Mouse (Mus musculus) forebrain, embryonic 10.5 days (tissue): ENCODE results near the gene Irf9. TPM values are rescaled to one million over a fixed set of nuclear protein-coding genes. Genes with fewer than 3 reads are reported as not detected.

Experiments
- DNase-seq: peaks from one replicate; pipeline ENCODE4 v3.0.0-alpha.2; 2017; ENCODE audit warnings: low spot score; ENCODE audit errors: extremely low spot score
- H3K27ac ChIP-seq: fragments of 300-500 bp; sonication (generic); 2 replicates; pipeline ENCODE4 v1.5.1; 2016; ENCODE audit warnings: mild to moderate bottlenecking
- H3K27me3 ChIP-seq: fragments of 300-500 bp; sonication (generic); 2 replicates; pipeline ENCODE4 v1.6.1; 2016; ENCODE audit warnings: mild to moderate bottlenecking; ENCODE audit not compliant: poor library complexity, severe bottlenecking
- H3K36me3 ChIP-seq: fragments of 300-500 bp; sonication (generic); replicated peaks from 2 replicates; pipeline ENCODE4 v1.6.1; 2016; ENCODE audit warnings: mild to moderate bottlenecking, moderate library complexity
- H3K4me1 ChIP-seq: fragments of 300-500 bp; sonication (generic); 2 replicates; pipeline ENCODE4 v1.6.1; 2016
- H3K4me3 ChIP-seq: fragments of 300-500 bp; sonication (generic); 2 replicates; pipeline ENCODE4 v1.5.1; 2016; ENCODE audit warnings: mild to moderate bottlenecking, moderate library complexity
- H3K9me3 ChIP-seq: fragments of 300-500 bp; sonication (generic); 2 replicates; pipeline ENCODE4 v1.6.1; 2016; ENCODE audit warnings: mild to moderate bottlenecking, moderate library complexity
- WGBS: fragments of 180-500 bp; shearing (Covaris S2); methylation state at CpG from one replicate; pipeline ENCODE4 v1.1.7; 2016; 5-methylcytosine and 5-hydroxymethylcytosine counted together
- polyA plus RNA-seq: library from polyadenylated mRNA; unstranded; fragments of >200 nt; fragmentation: Nextera tagmentation; extraction: Ambion mirVana; gene quantifications from 2 replicates; pipeline ENCODE4 v1.2.1, GENCODE M21; 2016

The Irf9 gene
- polyA plus RNA-seq, 1 experiment from 2014 or later: 7.3 TPM

DNA sequence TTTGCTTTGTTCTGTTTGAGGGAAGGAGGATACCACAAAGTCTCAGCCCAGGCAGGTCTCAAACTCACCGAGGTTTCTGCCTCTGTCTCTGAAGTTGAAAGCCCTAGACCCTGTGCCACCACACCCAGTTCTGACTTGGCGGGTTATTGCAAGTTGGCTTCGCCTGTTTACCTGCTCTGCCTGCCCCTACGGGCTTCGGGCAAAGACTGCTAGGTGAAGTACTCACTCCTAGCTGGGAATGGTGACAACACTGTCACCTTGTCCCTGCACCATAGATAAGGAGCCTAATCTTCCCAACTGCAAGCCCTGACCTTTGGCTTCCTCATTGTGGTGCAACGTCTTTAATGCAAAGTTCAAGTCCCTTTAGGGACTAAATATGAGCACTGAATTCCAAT, 17.8 kb upstream of the Irf9 start:
- Histone ChIP-seq H3K36me3 (peaks cover 31% of the 10 kb centered on the region), H3K9me3 (no peaks in the 10 kb centered on the region), H3K27ac (peak overlapping the region; percentile 74; the same call in 1 of the 2 replicates), H3K4me3 (peak overlapping the region; percentile 67; the same call in 1 of the 2 replicates), H3K4me1 (peaks cover 34% of the 10 kb centered on the region), H3K27me3 (peaks cover 18% of the 10 kb centered on the region)
- 64% methylated on average over 6 of the region's 6 CpGs for WGBS
- no peak for DNase-seq

GRCm38 (mm10) chr14:55586149-55586548, 17.2 kb upstream of the Irf9 start:
- DNase-seq: no peak
- WGBS: 88% methylated on average over 2 of the region's 2 CpGs
- Histone ChIP-seq H3K4me1 (peaks cover 36% of the 10 kb centered on the region), H3K9me3 (no peaks in the 10 kb centered on the region), H3K27ac (no peak overlapping the region), H3K4me3 (no peak overlapping the region), H3K36me3 (peaks cover 25% of the 10 kb centered on the region), H3K27me3 (peaks cover 18% of the 10 kb centered on the region)

DNA sequence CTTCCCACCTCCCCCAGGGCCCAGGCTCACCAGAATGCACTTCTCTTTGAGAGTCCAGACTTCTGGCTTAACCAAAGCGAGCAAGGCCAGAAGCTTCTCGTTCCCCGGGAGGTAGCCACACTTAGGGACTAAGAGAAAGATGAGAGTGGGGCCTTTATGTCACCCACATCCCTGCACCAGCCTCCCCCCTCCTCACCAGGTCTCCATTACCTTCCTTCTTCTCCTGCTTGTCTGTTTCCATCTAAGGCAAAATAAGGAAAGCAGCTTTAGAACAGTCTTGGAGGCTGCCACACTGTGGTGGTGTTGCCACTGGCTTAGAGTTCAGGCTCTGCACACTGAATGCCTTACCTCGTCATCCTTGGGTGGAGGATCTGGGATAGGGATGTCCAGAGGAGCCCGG, 14.1 kb upstream of the Irf9 start:
- peaks cover 55% of the 10 kb centered on the region for H3K4me1 ChIP-seq
- peaks cover 26% of the 10 kb centered on the region for H3K36me3 ChIP-seq
- H3K9me3 ChIP-seq: no peaks in the 10 kb centered on the region
- H3K27ac ChIP-seq: no peak overlapping the region
- DNase-seq: no peak
- H3K27me3 ChIP-seq: peaks cover 8% of the 10 kb centered on the region
- WGBS: 95% methylated on average over 5 of the region's 5 CpGs
- no peak overlapping the region for H3K4me3 ChIP-seq

- Histone ChIP-seq H3K36me3 (peaks cover 32% of the 10 kb centered on the region), H3K4me1 (peaks cover 48% of the 10 kb centered on the region), H3K9me3 (no peaks in the 10 kb centered on the region), H3K27ac (peak overlapping the region; percentile 93), H3K4me3 (peak overlapping the region; percentile 94), H3K27me3 (peaks cover 1% of the 10 kb centered on the region; the same call in 1 of the 2 replicates)
- DNase-seq: no peak
- WGBS: 91% methylated on average over 11 of the region's 11 CpGs
Observed at GRCm38 (mm10) chr14:55589771-55590448, 13.5 kb upstream of the Irf9 start.

- 1% methylated on average over 22 of the region's 22 CpGs for WGBS
Observed at GRCm38 (mm10) chr14:55590748-55591330, 12.5 kb upstream of the Irf9 start, which contains the start of gene Psme2. Psme2 (minus strand) TSS chr14:55591113.

GRCm38 (mm10) chr14:55591331-55591891, 12.0 kb upstream of the Irf9 start, which contains the start of gene Rnf31:
Rnf31 (plus strand) TSS chr14:55591708.
- Histone ChIP-seq H3K27ac (peak within 1 kb of the TSS; percentile 93), H3K4me3 (peak within 1 kb of the TSS; percentile 94), H3K4me1 (peaks cover 48% of the 10 kb centered on the region), H3K36me3 (peaks cover 47% of the 10 kb centered on the region), H3K27me3 (no peaks in the 10 kb centered on the region), H3K9me3 (no peaks in the 10 kb centered on the region)
- under 1% methylated on average over 33 of the region's 33 CpGs for WGBS
- DNase-seq: peak; percentile 93

More at GRCm38 (mm10) chr14:55590748-55591330, 12.5 kb upstream of the Irf9 start, which contains the start of gene Psme2:
- DNase-seq: peak; percentile 92
- Histone ChIP-seq H3K36me3 (peaks cover 41% of the 10 kb centered on the region), H3K4me3 (peak within 1 kb of the TSS; percentile 94), H3K9me3 (no peaks in the 10 kb centered on the region), H3K27ac (peak within 1 kb of the TSS; percentile 93), H3K4me1 (peaks cover 43% of the 10 kb centered on the region), H3K27me3 (no peaks in the 10 kb centered on the region)

DNA sequence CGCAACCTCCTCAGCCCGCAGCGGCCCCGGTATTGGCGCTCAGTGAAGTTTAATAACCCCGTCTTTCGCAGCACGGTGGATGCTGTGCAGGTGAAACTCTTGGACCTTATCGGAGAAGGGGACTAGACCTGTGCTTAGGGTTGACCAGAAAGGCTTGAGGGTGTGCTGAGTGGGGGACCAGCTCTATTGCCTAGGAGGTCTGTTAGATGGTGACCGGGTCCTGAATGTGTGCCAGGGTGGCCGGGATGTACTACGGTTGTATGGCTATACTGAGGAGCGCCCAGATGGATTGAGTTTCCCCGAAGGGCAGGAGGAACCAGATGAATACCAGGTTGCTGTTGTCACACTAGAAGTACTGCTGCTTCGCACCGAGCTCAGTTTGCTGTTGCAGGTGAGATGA, 11.1 kb upstream of the Irf9 start:
- Histone ChIP-seq H3K4me3 (peak overlapping the region; percentile 94), H3K27me3 (no peaks in the 10 kb centered on the region), H3K9me3 (no peaks in the 10 kb centered on the region), H3K36me3 (peaks cover 50% of the 10 kb centered on the region), H3K4me1 (peaks cover 49% of the 10 kb centered on the region), H3K27ac (peak overlapping the region; percentile 93)
- no peak for DNase-seq
- WGBS: 10% methylated on average over 16 of the region's 16 CpGs

- Histone ChIP-seq H3K36me3 (peaks cover 76% of the 10 kb centered on the region), H3K27me3 (no peaks in the 10 kb centered on the region), H3K4me3 (no peak overlapping the region), H3K4me1 (peaks cover 33% of the 10 kb centered on the region), H3K9me3 (no peaks in the 10 kb centered on the region), H3K27ac (no peak overlapping the region)
- 84% methylated on average over 13 of the region's 13 CpGs for WGBS
- no peak for DNase-seq
Observed at GRCm38 (mm10) chr14:55596036-55596690, 7.2 kb upstream of the Irf9 start.

GRCm38 (mm10) chr14:55598521-55599390, 4.6 kb upstream of the Irf9 start:
- Histone ChIP-seq H3K9me3 (no peaks in the 10 kb centered on the region), H3K4me1 (peaks cover 16% of the 10 kb centered on the region), H3K27me3 (no peaks in the 10 kb centered on the region), H3K36me3 (peaks cover 97% of the 10 kb centered on the region), H3K27ac (no peak overlapping the region), H3K4me3 (no peak overlapping the region)
- WGBS: 94% methylated on average over 21 of the region's 21 CpGs
- DNase-seq: no peak

- Histone ChIP-seq H3K9me3 (no peaks in the 10 kb centered on the region), H3K36me3 (peaks cover 92% of the 10 kb centered on the region), H3K4me3 (peak overlapping the region; percentile 42), H3K27me3 (no peaks in the 10 kb centered on the region), H3K27ac (peak overlapping the region; percentile 78), H3K4me1 (peaks cover 15% of the 10 kb centered on the region)
- DNase-seq: peak; percentile 83
- WGBS: 23% methylated on average over 19 of the region's 19 CpGs
Observed at GRCm38 (mm10) chr14:55603633-55604576, 534 bp downstream of the Irf9 start.

DNA sequence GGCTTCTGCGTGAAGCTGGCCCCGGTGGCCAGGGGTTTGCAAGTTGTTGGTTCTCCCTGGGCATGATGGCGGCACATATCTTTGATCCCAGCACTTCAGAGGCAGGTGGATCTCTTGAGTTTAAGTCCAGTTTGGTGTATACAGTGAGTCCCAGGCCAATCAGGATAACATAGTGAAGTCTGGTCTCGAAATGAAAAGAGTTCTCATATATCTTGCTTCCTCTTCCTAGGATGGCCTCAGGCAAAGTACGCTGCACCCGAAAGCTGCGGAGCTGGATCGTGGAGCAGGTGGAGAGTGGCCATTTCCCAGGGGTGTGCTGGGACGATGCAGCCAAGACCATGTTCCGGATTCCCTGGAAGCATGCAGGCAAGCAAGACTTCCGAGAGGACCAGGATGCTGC, 1.5 kb downstream of the Irf9 start:
- no peak overlapping the region; the same call in 1 of the 2 replicates for H3K4me3 ChIP-seq
- DNase-seq: no peak
- peaks cover 15% of the 10 kb centered on the region for H3K4me1 ChIP-seq
- H3K9me3 ChIP-seq: no peaks in the 10 kb centered on the region
- no peak overlapping the region for H3K27ac ChIP-seq
- peaks cover 92% of the 10 kb centered on the region for H3K36me3 ChIP-seq
- WGBS: 93% methylated on average over 11 of the region's 11 CpGs
- no peaks in the 10 kb centered on the region for H3K27me3 ChIP-seq
